ENCODE assay signal across 10 mouse cellular contexts in genomic region chr14:49860387-49860786, GRCm38 (mm10). TPM values are rescaled to one million over a fixed set of nuclear protein-coding genes. Genes with fewer than 3 reads are reported as not detected.
DNase-seq lines count a peak whose midpoint lies in the region; ATAC-seq and TF ChIP-seq lines count a peak whose summit lies in the region.
"Had no signal": no experiment of that assay in that cellular context is flagged by ENCODE, and none has a peak within 500 bp of the region (broad histone marks: within the 10 kb centered on the region; RNA-seq: fewer than 3 reads in every experiment).

No protein-coding gene starts in this region.

- H3K36me3 ChIP-seq in intestine, postnatal 0 days (ENCODE audit: control insufficient read depth, insufficient read depth) = no peaks in the 10 kb centered on the region
- H3K36me3 ChIP-seq in intestine, embryonic 16.5 days (ENCODE audit: control insufficient read depth, insufficient read depth, low read length) = no peaks in the 10 kb centered on the region
- H3K36me3 ChIP-seq in ES-E14 (ENCODE audit: control insufficient read depth, insufficient read depth, low read length, poor library complexity, severe bottlenecking) = no peaks in the 10 kb centered on the region
- H3K36me3 ChIP-seq: limb, embryonic 13.5 days had no signal

- H3K4me3 ChIP-seq in intestine, postnatal 0 days (ENCODE audit: low read depth, low read length) = no peak overlapping the region
- no peak overlapping the region for H3K4me3 ChIP-seq in intestine, embryonic 16.5 days (ENCODE audit: low read length)
- no peak overlapping the region for H3K4me3 ChIP-seq in ES-E14 (ENCODE audit: insufficient read depth in 1 of 2, low read depth in 1 of 2, low read length in 2 of 2, poor library complexity in 1 of 2, severe bottlenecking in 1 of 2)
- H3K4me3 ChIP-seq: limb, embryonic 13.5 days had no signal

- no peaks in the 10 kb centered on the region for H3K4me1 ChIP-seq in intestine, postnatal 0 days (replicated peaks; ENCODE audit: control insufficient read depth, insufficient read depth, low read length)
- H3K4me1 ChIP-seq in intestine, embryonic 16.5 days (ENCODE audit: control insufficient read depth, insufficient read depth, low read length) = no peaks in the 10 kb centered on the region
- no peaks in the 10 kb centered on the region for H3K4me1 ChIP-seq in ES-E14 (ENCODE audit: control insufficient read depth in 2 of 2, insufficient read depth in 2 of 2, low read length in 2 of 2, poor library complexity in 1 of 2)
- H3K4me1 ChIP-seq: limb, embryonic 13.5 days had no signal

- no peak overlapping the region for H3K27ac ChIP-seq in intestine, postnatal 0 days (ENCODE audit: low read depth, low read length)
- H3K27ac ChIP-seq in intestine, embryonic 16.5 days (ENCODE audit: low read length) = no peak overlapping the region
- H3K27ac ChIP-seq in ES-E14 (ENCODE audit: insufficient read depth, low read depth, low read length, poor library complexity, severe bottlenecking) = no peak overlapping the region
- H3K27ac ChIP-seq: limb, embryonic 13.5 days had no signal

- no peaks in the 10 kb centered on the region for H3K9me3 ChIP-seq in intestine, postnatal 0 days (ENCODE audit: control insufficient read depth)
- no peaks in the 10 kb centered on the region for H3K9me3 ChIP-seq in intestine, embryonic 16.5 days (ENCODE audit: control insufficient read depth, low read length)
- H3K9me3 ChIP-seq in ES-E14 (ENCODE audit: control insufficient read depth, insufficient read depth, low read depth, low read length) = no peaks in the 10 kb centered on the region
- H3K9me3 ChIP-seq: limb, embryonic 13.5 days had no signal

- peak; percentile 16 for DNase-seq in 3T3-L1 (ENCODE audit: low read depth, low spot score)
- peak; percentile 16 for DNase-seq in ES-E14 (ENCODE audit: low read depth, low spot score)
- DNase-seq in embryo, embryonic 9.5 days (ENCODE audit: extremely low spot score) = peak; percentile 34
- no peak for DNase-seq in urinary bladder, postnatal 4 days (ENCODE audit: low spot score in 2 of 2)
- no peak for DNase-seq in natural killer cell, adult 2 months (ENCODE audit: low spot score in 2 of 2)
- no peak for DNase-seq in gastrocnemius, adult 18-20 months (ENCODE audit: low spot score)
- DNase-seq: heart, adult 11 months had no signal

- TF ChIP-seq CTCF in intestine, postnatal 0 days (IDR thresholded peaks at IDR 0.05; ENCODE audit: low read depth) = peak; percentile 62

- no peak overlapping the region for H3K4me2 ChIP-seq in intestine, postnatal 0 days (replicated peaks; ENCODE audit: low read depth)
- H3K4me2 ChIP-seq in intestine, embryonic 16.5 days (ENCODE audit: low read depth, low read length) = no peak overlapping the region
- H3K4me2 ChIP-seq: limb, embryonic 13.5 days had no signal

- H3K27me3 ChIP-seq in intestine, postnatal 0 days (replicated peaks; ENCODE audit: control insufficient read depth, insufficient read depth, low read length) = no peaks in the 10 kb centered on the region
- no peaks in the 10 kb centered on the region for H3K27me3 ChIP-seq in intestine, embryonic 16.5 days (replicated peaks; ENCODE audit: control insufficient read depth, insufficient read depth, low read length)
- H3K27me3 ChIP-seq: limb, embryonic 13.5 days had no signal

- no peak overlapping the region for H3K9ac ChIP-seq in intestine, postnatal 0 days (ENCODE audit: low read depth, low read length)
- H3K9ac ChIP-seq in intestine, embryonic 16.5 days (ENCODE audit: low read depth, low read length) = no peak overlapping the region
- H3K9ac ChIP-seq in ES-E14 (ENCODE audit: insufficient read depth, low read depth, low read length, poor library complexity, severe bottlenecking) = no peak overlapping the region
- H3K9ac ChIP-seq: limb, embryonic 13.5 days had no signal

- ATAC-seq in intestine, postnatal 0 days = no peak
- no peak for ATAC-seq in intestine, embryonic 16.5 days

- in situ Hi-C loops in ES-E14 (cut with MboI; ENCODE audit: low sequenced_read_pairs in 2 of 2, unreplicated experiment in 2 of 2) = loop anchor here in 1 of 2 experiments (25.0 kb wide), 1 partner anchor 902 kb away; no protein-coding TSS in a partner anchor

TF ChIP-seq in ES-E14, 5 proteins besides CTCF, POLR2A, EP300 and RAD21:
- TF ChIP-seq ZC3H11A (IDR thresholded peaks at IDR 0.05; ENCODE audit: borderline replicate concordance, low read depth, low read length) (peak; percentile 85), ZNF384 (IDR thresholded peaks at IDR 0.05; ENCODE audit: low read depth, low read length) (no peak), MAFK (IDR thresholded peaks at IDR 0.05; ENCODE audit: insufficient read depth, low read depth, low read length) (peak; percentile 99)

RNA-seq across cellular contexts. Expression of gene Olfr722, which starts 41.4 kb away (rescaled TPM):
- polyA plus RNA-seq in intestine, postnatal 0 days (2015; fragmentation: Nextera tagmentation; extraction: Ambion mirVana) = not detected in 2 replicates
- not detected in 2 replicates for polyA plus RNA-seq in intestine, embryonic 16.5 days (2015; fragmentation: Nextera tagmentation; extraction: Ambion mirVana)
- total RNA-seq in ES-E14 (2012; rRNA removed) = not detected in 2 replicates
- not detected for total RNA-seq in gastrocnemius, adult 18-20 months (2021)
- polyA plus RNA-seq: limb, embryonic 13.5 days had no signal

Comparison
In these comparisons a context has a peak if more than half of its experiments do, and no peak if none do; other contexts are left out.
1. DNase-seq: peak in 3T3-L1 (single experiment), ES-E14 (single experiment) and embryo, embryonic 9.5 days (single experiment); none in urinary bladder, postnatal 4 days (0 of 2), natural killer cell, adult 2 months (0 of 2) and gastrocnemius, adult 18-20 months (single experiment).